Mouse (Mus musculus): ENCODE measurements around the gene Cyp2d40. TPM values are rescaled to one million over a fixed set of nuclear protein-coding genes. Genes with fewer than 3 reads are reported as not detected.

Cyp2d40 gene
- total RNA-seq, 2 experiments from 2014 or later: not detected

Small RNA genes lying within 50 kb of the gene (microRNA-seq; reads per million reads assigned to microRNA genes)
- gene Gm27618: 0 reads per million in 2 experiments

Other genes with a start within 250 kb of the Cyp2d40 start
- not detected for gene Cyp2d12, start 209.1 kb downstream of the Cyp2d40 start, total RNA-seq (2021)
- not detected for gene Cyp2d34, start 143.2 kb downstream of the Cyp2d40 start, total RNA-seq (2021)
- gene Cyp2d26, start 30.1 kb upstream of the Cyp2d40 start, total RNA-seq (2021): not detected
- 100 to 1,000 TPM; 213 TPM for gene Tcf20, start 223.7 kb upstream of the Cyp2d40 start, total RNA-seq (2021)

Data from layer of hippocampus, postnatal 25 days (tissue).